Mouse (Mus musculus) kidney, adult 18-20 months (tissue): ENCODE results near the gene Klf11.

Experiments
- DNase-seq: peaks from one replicate; pipeline ENCODE4 v3.0.0; 2021

Klf11 gene

DNA sequence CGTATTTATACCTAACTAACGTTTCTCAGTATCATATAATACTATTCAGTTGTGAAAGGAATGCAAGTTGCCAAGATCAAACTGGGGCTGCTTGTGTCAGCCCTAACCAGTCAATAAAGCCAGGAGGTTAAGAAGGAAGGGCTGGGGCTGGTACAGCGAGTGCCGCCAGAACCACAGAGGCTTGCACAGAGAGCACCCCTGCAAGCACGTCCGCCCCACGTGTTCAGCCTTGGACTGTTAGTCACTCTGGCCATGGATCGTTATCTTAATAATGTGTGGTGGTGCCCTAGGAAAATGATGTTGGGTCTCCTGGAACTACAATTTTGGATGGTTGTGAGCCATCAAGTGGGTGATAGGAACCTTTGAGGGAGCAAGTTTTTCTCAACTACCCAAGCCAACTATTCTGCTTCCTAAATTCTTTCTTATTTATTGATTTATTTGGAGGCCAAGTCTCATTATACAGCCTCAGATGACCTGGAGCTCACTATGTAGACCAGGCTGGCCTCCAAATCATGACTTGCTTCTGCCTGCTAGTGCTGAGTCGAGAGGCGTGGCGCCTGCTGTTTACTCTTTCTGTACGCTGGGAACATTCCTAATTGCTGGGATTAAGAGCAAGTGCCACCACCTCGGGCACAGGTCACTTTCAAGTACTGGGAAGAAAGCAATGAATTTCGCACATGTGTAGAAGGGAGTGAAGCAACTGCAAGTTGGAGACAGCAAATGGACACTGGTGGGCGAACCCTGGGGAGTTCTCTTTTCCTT lies 54.6 kb downstream of the Klf11 start:
- no peak for DNase-seq

DNA sequence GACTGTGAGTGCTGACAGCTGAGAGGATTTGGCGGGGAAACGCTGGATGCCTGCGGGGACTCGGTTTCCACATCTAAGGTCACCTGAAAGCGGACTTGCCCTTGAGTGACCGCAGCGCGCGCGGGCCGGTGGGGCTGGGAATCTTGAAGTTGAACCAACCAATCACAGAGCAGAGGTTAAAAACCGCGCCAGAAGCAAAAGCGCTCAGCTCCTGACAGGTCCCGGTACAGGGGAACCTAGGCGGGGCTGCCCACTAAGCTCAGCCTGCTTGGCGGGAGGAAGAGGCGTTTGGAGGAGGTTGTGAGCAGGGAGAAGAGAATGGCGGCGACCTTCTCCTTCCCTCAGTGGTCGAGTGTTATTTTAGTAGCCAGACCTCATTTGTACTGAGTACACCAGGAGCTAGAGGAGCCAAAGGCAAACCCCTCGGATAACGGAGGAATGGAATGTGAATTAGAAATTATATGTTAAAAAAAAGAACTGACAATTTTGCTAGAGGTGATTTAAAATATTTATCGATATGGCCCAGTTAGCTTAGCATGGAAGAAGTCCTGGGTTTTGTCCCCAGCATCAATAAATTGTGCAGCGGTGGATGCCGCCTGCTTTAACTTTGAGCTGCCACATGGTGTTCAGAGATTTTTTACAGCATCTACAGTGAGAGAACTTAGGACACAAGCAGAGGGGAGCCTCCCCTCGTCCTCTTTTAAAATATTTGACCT lies 55.8 kb downstream of the Klf11 start:
- peak; percentile 61 for DNase-seq

DNA sequence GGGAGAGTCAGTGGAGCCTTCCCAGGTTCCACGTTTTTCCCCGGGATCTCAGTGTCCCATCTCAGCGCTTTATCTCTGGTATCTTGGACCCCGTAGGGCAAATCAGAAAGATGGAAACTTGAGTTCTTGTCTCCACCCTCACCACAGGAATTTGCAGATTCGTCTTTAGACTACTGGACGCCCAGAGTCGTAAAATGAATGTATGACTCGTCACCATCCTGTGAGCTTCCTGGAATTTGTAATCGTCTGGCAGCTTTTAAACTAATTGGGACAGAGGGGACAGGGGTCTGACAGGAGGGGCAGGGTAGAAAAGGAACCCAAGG lies 56.4 kb downstream of the Klf11 start:
- no peak for DNase-seq

- peak; percentile 94 for DNase-seq
Observed at GRCm38 (mm10) chr12:24707954-24708823, 57.1 kb downstream of the Klf11 start, which contains the start of gene Rrm2. Rrm2 (plus strand) TSS chr12:24708241.

DNA sequence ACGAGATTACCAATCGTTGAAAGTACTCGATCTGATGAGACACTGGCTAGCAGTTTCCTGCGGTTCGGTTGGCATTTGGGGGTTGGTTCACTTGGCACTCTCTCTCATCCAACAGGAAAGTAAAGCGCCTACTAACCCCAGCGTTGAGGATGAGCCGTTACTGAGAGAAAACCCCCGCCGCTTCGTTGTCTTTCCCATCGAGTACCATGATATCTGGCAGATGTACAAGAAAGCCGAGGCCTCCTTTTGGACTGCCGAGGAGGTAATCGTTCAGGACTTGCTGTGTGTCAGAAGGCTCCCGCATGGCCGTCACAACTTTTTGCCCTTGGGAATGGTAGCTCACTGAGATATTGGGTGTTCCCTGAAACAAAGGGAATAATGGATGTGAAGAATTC lies 57.7 kb downstream of the Klf11 start:
- DNase-seq, result no peak

- DNase-seq, result no peak
Observed at GRCm38 (mm10) chr12:24709409-24709808, 58.3 kb downstream of the Klf11 start.

- DNase-seq, result no peak
Observed at GRCm38 (mm10) chr12:24709831-24710508, 58.9 kb downstream of the Klf11 start.

GRCm38 (mm10) chr12:24710672-24711071 lies 59.6 kb downstream of the Klf11 start:
- DNase-seq, result no peak
